Mouse (Mus musculus) gastrocnemius, adult 8-10 months (tissue): ENCODE measurements around the gene Vmn2r121. TPM values are rescaled to one million over a fixed set of nuclear protein-coding genes. Genes with fewer than 3 reads are reported as not detected.

Source experiments
- DNase-seq, 2 experiments: peaks; one replicate each; pipeline ENCODE4 v3.0.0; 2022; ENCODE audit warnings: low spot score in 2 of 2
- total RNA-seq, 4 experiments: library from RNA; stranded (reverse); gene quantifications; 2 replicates each; pipeline ENCODE4 v1.2.4; 2022

Gene Vmn2r121
- total RNA-seq = not detected

- DNase-seq = no peak
These were observed at the start of gene Vmn2r121 for GRCm38 (mm10) chrX:124135852-124136251. Gene Vmn2r121, minus strand, starts transcription at chrX:124135952.
